Mouse (Mus musculus) midbrain, embryonic 13.5 days (tissue): ENCODE measurements around the gene Egln1. TPM values are rescaled to one million over a fixed set of nuclear protein-coding genes. Genes with fewer than 3 reads are reported as not detected.
A peak's percentile ranks its signal among the peaks of the same experiment; 100 is the strongest.

ENCODE experiments used
- ATAC-seq: fragments of 200-750 bp; cut with Nextera tagmentation; 2 replicates; pipeline ENCODE4 v1.8.0; 2017; ENCODE audit warnings: mild to moderate bottlenecking, moderate TSS enrichment, moderate library complexity
- H3K27ac ChIP-seq: fragments of 300-500 bp; sonication (generic); 2 replicates; pipeline ENCODE4 v1.5.1; 2015; ENCODE audit warnings: inconsistent platforms, mild to moderate bottlenecking, moderate library complexity
- H3K27me3 ChIP-seq: fragments of 300-500 bp; sonication (generic); 2 replicates; pipeline ENCODE4 v1.6.1; 2015; ENCODE audit warnings: mild to moderate bottlenecking, inconsistent platforms
- H3K36me3 ChIP-seq: fragments of 300-500 bp; sonication (generic); 2 replicates; pipeline ENCODE4 v1.6.1; 2015; ENCODE audit warnings: mild to moderate bottlenecking, inconsistent platforms
- H3K4me1 ChIP-seq: fragments of 300-500 bp; sonication (generic); replicated peaks from 2 replicates; pipeline ENCODE4 v1.6.1; 2015; ENCODE audit warnings: inconsistent platforms
- H3K4me2 ChIP-seq: fragments of 300-500 bp; sonication (generic); replicated peaks from 2 replicates; pipeline ENCODE4 v1.6.1; 2015; ENCODE audit warnings: moderate library complexity, mild to moderate bottlenecking, inconsistent platforms
- H3K4me3 ChIP-seq: fragments of 300-500 bp; sonication (generic); replicated peaks from 2 replicates; pipeline ENCODE4 v1.5.1; 2015; ENCODE audit warnings: mild to moderate bottlenecking, inconsistent platforms
- H3K9ac ChIP-seq: fragments of 300-500 bp; sonication (generic); replicated peaks from 2 replicates; pipeline ENCODE4 v1.6.1; 2015; ENCODE audit warnings: mild to moderate bottlenecking, inconsistent platforms
- H3K9me3 ChIP-seq: fragments of 300-500 bp; sonication (generic); 2 replicates; pipeline ENCODE4 v1.6.1; 2016; ENCODE audit warnings: mild to moderate bottlenecking, inconsistent platforms
- WGBS: fragments of 180-500 bp; shearing (Covaris S2); methylation state at CpG from one replicate; pipeline ENCODE4 v1.1.7; 2015; 5-methylcytosine and 5-hydroxymethylcytosine counted together
- polyA plus RNA-seq: library from polyadenylated mRNA; unstranded; fragments of >200 nt; fragmentation: Nextera tagmentation; extraction: Ambion mirVana; gene quantifications from 2 replicates; pipeline ENCODE4 v1.2.1, GENCODE M21; 2015

Gene Egln1
- polyA plus RNA-seq, 1 experiment from 2014 or later = 18.0 TPM

DNA sequence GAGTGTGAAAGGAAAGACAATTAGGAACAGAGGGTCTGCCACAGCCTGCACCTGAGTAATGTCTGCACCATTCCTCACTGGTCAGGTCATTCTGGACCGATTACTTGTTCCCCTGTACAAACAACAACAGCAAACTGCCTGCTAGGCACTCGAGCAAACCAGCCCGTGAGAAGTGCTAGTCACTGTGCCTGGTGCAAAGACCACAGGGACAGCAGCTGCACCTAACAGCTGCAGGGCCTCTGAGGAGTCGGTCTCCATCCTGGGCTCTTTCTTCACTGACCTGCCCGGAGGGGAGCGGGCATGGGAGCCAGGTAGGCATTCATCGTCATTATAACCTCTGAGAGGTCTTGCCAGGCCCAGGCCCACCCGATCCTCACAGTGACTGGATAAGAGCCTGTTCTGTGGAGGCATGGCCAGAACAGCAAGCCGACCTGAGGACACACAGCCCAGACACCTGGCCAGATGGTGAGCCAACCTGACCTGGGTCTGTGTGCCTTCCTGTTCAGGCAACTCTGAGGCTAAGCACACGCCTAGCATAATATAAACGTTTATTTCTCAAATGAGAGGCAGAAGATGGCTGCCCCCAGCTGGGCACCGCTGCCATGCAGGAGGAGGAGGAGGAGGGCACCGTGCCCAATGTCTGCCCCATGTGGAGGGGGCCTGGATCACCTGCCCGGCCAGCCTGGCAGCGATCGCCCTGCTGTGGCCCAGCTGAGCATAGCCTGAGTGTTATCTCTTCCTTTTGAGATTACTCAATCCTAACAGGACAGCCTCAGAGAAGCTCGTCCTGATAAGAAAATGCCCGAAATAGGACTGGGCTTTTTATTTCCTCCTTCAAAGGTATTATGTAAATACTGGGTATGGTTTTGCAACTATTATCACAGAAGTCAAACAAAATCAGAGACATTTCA lies 27.5 kb downstream of the Egln1 start:
- no peak overlapping the region for H3K4me2 ChIP-seq
- H3K4me3 ChIP-seq = no peak overlapping the region
- H3K36me3 ChIP-seq = 0 out of 2 replicates have a peak, but pooled peaks cover 4% of the 10 kb centered on the region
- no peak for ATAC-seq
- no peak overlapping the region; the same call in 1 of the 2 replicates for H3K27ac ChIP-seq
- 87% methylated on average over 18 of the region's 18 CpGs for WGBS
- H3K4me1 ChIP-seq = peaks cover 5% of the 10 kb centered on the region
- H3K9me3 ChIP-seq = no peaks in the 10 kb centered on the region
- H3K27me3 ChIP-seq = no peaks in the 10 kb centered on the region
- H3K9ac ChIP-seq = no peak overlapping the region

DNA sequence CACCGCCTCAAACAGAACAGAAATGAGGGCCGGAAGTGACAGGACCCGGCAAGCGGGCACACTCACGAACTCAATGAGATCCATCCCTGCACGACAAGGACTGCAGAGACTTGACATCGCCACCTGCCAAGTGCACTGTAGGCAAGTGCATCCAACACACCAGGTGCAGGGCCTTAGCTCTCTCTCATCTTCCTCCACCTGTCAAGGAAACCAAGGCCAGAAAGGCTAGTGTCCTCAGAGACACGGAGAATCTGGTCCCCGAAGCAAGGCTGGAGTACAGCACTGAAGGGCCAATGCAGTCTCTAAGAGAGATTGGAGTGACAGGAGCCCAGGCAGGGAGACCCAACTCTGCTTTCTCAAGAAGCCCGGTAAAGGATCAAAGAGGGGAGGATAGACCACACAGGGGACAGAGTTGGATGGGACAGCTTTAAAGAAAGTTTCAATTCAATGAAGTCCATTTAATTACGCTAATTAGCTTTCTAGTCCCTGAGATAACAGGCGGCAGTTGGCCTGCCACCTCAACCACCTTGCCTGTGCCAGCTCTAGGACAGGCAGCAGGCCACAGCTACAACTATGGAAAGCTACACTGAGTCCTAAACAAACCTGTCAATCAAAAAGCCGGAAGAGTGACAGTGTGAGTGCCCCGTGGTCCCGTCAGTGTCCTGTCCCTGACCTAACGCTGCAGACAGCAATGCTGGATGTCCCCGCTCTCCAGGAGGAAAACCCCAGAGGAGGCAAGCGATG lies 31.2 kb downstream of the Egln1 start:
- H3K4me1 ChIP-seq = no peaks in the 10 kb centered on the region; the same call in none of the 2 replicates
- H3K9me3 ChIP-seq = no peaks in the 10 kb centered on the region
- H3K4me2 ChIP-seq = no peak overlapping the region
- H3K36me3 ChIP-seq = peaks cover 30% of the 10 kb centered on the region
- ATAC-seq = no peak
- no peak overlapping the region for H3K9ac ChIP-seq
- no peak overlapping the region for H3K4me3 ChIP-seq
- no peaks in the 10 kb centered on the region for H3K27me3 ChIP-seq
- no peak overlapping the region for H3K27ac ChIP-seq
- WGBS = 83% methylated on average over 18 of the region's 18 CpGs

DNA sequence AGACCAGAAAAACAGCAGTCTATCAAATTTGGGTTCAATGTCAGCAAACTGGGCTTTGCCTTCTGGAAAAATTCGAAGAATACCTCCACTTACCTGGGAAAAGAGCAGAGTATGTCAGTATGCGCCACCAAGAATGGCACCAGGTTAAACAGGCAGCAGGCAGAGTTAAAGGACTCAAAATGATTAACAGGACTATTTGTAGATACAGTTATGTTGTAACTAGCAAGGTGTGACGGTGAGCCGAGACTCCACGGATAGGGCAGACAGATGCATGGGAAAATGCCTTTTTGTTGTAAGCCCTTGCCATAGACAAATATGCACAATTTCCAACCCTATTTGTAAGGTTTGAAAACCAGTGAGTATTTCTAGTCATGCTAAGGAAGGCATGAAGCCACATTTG lies 35.1 kb downstream of the Egln1 start:
- Histone ChIP-seq H3K4me2 (no peak overlapping the region), H3K27ac (no peak overlapping the region), H3K9ac (no peak overlapping the region), H3K36me3 (peaks cover 67% of the 10 kb centered on the region), H3K27me3 (no peaks in the 10 kb centered on the region), H3K4me1 (no peaks in the 10 kb centered on the region; the same call in none of the 2 replicates), H3K4me3 (no peak overlapping the region), H3K9me3 (no peaks in the 10 kb centered on the region)
- WGBS = 99% methylated on average over 5 of the region's 5 CpGs
- no peak for ATAC-seq

DNA sequence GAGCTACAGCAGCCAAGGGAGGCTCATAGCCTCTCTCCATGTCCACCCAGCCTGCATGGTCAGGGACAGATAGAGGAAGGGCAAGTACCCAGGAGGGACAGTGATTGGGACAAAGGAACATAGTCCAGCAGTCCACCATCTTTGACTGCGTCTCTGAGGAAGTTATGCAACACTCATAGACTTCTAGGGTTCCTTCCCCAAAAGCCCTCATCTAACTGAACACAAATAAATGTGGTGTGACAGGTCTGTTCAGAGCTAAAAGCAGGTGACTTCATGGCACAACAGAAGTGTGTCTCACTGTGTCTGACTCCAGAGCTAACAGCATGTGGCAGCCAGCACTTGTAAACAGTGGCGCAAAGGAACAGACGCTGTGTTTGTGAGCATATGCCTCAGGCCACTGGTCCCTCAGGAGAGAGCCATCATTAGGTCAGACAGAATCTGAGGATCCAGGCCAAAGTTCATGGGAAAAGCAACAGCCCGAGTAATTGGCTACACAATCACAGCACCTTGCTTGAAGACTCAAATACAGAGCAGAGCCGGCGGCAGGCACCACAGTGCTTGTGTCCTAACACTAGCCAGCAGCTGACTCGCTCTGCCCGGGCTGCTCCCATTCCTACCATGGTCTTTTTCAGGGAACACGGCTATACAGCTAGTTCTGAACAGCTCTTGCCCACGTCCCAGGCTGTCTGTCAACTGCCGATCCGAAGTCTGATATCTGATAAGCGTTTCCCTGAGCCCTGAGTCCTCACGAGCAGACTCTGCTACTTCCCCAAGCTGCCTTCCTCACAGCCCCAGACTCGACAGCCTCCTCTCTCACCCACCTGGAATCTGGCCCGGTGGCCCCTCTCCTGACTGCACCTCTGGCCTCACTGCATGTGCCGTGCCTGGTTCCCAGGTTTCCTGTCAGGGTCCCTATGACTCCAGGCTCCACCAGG lies 36.9 kb downstream of the Egln1 start:
- no peak for ATAC-seq
- Histone ChIP-seq H3K4me3 (no peak overlapping the region), H3K27me3 (no peaks in the 10 kb centered on the region), H3K4me2 (no peak overlapping the region), H3K27ac (no peak overlapping the region), H3K9ac (no peak overlapping the region), H3K36me3 (peaks cover 84% of the 10 kb centered on the region), H3K4me1 (no peaks in the 10 kb centered on the region), H3K9me3 (no peaks in the 10 kb centered on the region)
- WGBS = 87% methylated on average over 17 of the region's 17 CpGs

DNA sequence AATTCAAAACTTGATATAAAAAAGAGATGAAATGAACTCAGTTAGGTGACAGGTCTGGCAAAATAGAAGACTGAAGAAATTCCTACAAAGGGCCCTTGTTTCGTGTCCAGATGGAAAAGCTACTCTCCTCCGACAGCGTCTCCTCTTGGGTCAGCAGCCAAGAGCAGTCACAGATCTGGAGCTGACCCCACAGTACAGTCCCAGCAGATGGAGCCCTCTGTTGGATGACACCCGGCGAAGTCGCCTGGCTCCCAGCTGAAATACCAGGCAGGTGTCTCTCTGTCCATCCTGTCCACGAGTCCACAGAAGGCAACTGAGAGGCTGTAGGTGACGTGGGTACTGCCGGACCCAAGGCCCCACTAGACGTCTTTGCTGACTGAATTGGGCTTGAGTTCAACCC lies 38.8 kb downstream of the Egln1 start:
- Histone ChIP-seq H3K27ac (no peak overlapping the region), H3K9me3 (no peaks in the 10 kb centered on the region), H3K4me3 (no peak overlapping the region), H3K27me3 (no peaks in the 10 kb centered on the region), H3K36me3 (peaks cover 96% of the 10 kb centered on the region), H3K9ac (no peak overlapping the region), H3K4me1 (no peaks in the 10 kb centered on the region), H3K4me2 (no peak overlapping the region)
- WGBS = 87% methylated on average over 10 of the region's 10 CpGs
- ATAC-seq = no peak

DNA sequence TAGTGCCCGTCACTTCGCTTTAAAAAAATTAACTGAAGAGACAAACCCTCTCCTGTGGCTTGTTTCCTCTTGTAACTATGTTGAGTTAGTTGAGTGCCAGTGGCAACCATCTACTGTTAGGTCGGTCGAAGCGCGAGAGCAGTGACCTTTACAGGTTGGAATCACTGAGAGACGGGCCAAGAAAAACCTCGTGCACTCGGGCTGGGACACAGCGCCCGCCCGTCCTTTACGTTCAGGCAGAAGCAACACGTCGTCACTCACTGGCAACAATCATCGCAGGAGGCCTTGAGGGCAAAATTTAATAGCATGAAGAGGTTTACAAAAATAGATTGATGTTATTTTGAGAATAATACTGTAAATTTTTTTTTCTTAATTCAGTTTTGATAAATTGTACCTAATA lies 39.2 kb downstream of the Egln1 start:
- Histone ChIP-seq H3K4me2 (no peak overlapping the region), H3K36me3 (peaks cover 94% of the 10 kb centered on the region), H3K27me3 (no peaks in the 10 kb centered on the region), H3K27ac (no peak overlapping the region), H3K4me1 (0 out of 2 replicates have a peak, but pooled peaks cover 1% of the 10 kb centered on the region), H3K4me3 (no peak overlapping the region), H3K9me3 (no peaks in the 10 kb centered on the region), H3K9ac (no peak overlapping the region)
- no peak for ATAC-seq
- 96% methylated on average over 16 of the region's 16 CpGs for WGBS

DNA sequence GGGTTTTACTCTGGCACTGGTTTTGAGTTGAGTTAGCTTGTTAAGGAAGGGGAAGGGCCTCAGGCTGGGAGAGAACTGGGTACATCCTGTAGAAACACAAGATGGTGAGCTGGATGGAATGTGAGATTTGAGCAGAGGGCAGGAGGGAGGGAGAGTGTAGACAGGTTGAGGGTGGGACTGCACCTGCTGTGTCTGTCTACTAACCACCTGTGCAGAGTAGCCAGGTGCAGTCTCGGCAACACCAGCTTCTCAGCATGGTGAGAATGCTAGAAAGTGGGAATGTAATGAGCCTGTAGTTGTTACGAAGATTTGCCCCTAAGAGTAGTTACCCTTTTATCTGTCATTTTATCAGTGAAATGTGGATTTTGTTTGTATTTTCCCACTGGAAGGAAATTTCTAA lies 43.6 kb downstream of the Egln1 start:
- Histone ChIP-seq H3K36me3 (peaks cover 88% of the 10 kb centered on the region), H3K27me3 (no peaks in the 10 kb centered on the region), H3K4me3 (no peak overlapping the region), H3K4me2 (no peak overlapping the region), H3K9me3 (no peaks in the 10 kb centered on the region), H3K27ac (no peak overlapping the region), H3K9ac (peak overlapping the region; percentile 32; the same call in 1 of the 2 replicates), H3K4me1 (0 out of 2 replicates have a peak, but pooled peaks cover 3% of the 10 kb centered on the region)
- ATAC-seq = no peak
- 94% methylated on average over 2 of the region's 2 CpGs for WGBS

DNA sequence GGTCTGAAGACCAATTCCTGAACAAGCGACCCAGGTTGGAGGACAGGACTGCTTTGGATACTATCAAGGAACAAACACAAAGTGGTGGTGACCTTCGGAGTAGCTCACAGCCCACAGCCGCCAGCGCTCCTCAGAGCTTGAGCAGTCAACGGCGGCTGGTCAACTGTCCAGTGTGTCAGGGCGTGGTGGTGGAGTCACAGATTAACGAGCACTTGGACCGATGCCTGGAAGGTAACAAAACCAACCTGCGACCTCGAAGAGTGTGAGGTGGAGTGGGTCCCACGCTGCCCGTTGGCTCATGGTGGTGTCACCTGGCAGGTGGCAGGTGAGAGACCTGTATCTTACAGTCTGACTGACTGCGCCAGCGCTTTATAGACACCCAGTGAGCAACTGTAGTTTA lies 45.9 kb downstream of the Egln1 start:
- no peak overlapping the region for H3K4me2 ChIP-seq
- no peak overlapping the region for H3K4me3 ChIP-seq
- H3K9ac ChIP-seq = no peak overlapping the region
- no peak for ATAC-seq
- H3K27me3 ChIP-seq = no peaks in the 10 kb centered on the region
- peaks cover 79% of the 10 kb centered on the region for H3K36me3 ChIP-seq
- 96% methylated on average over 15 of the region's 15 CpGs for WGBS
- no peaks in the 10 kb centered on the region for H3K9me3 ChIP-seq
- no peak overlapping the region for H3K27ac ChIP-seq
- H3K4me1 ChIP-seq = peaks cover 16% of the 10 kb centered on the region

DNA sequence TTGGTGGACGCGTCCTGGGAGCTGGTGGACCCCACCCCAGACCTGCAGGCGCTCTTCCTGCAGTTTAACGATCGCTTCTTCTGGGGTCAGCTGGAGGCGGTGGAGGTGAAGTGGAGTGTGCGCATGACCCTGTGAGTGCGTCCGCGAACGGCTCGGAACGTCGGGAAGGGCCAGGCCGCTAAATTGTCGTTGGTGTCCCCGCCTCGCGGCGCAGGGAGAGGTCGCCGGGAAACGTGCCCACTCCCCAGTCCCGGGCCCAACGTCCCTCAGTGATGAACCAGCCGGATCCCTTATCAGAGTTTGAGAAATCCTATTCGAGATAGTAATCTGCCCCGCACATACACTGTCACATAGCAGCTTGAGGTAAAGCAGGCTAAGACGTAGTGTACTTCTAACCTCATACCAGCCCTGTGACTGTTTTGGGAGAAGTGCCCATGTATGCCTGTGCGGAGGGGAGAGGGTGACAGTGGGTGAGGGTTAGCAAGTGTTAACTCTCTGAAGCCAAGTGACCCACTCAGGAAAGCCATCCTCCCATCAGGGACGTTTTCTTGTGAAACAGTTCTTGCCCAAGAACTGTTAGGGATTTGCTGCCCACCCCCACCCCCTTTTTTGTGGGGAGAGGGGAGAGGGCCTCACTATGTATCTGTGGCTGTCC lies 50.7 kb downstream of the Egln1 start:
- peaks cover 45% of the 10 kb centered on the region for H3K4me1 ChIP-seq
- H3K9me3 ChIP-seq = no peaks in the 10 kb centered on the region
- peak overlapping the region; percentile 95 for H3K4me2 ChIP-seq
- no peaks in the 10 kb centered on the region for H3K27me3 ChIP-seq
- 0 out of 2 replicates have a peak, but pooled peaks have one; percentile 4 for ATAC-seq
- peak overlapping the region; percentile 87 for H3K4me3 ChIP-seq
- peak overlapping the region; percentile 89 for H3K9ac ChIP-seq
- H3K27ac ChIP-seq = peak overlapping the region; percentile 77
- H3K36me3 ChIP-seq = peaks cover 61% of the 10 kb centered on the region
- 7% methylated on average over 31 of the region's 31 CpGs for WGBS

DNA sequence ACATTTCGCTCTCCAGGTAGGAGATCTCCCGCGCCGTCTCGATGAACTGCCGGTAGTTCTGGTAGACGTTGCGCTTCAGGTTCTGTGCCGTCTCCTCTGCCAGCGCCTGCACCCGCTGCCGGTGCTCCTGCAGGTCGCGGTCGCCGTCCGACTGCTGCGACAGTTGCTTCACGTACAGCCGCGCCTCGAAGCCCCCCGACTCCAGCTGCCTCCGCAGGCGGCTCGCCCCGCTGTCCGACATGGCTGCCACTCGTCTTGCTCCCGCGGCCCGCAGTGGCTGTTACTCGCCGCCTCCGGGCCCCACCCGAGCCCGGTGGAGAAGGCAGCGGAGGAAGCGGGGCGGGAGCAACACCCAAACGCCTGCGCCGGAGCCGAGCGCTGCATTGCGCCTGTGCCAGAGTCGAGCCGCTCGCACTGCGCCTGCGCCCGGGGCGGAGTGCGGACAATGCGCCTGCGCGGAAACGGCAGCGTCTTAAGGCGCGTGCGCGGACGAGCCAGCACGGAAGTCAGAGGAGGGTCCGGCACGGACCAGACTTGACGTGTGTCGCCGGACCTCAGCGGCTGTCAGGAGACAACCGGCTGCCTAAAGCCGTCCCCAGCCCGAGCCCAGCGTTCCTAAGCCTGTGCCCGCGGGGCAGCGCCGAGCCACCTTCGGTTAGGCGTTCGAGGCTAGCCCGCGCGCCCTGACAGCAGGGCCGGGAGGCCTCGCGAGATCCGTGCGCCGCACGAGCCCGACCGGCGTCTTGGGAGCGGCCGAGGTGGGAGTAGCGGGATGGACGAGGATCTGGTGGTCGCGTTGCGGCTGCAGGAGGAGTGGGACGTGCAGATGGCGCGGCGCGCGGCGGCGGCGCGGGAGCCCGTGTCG lies 51.5 kb downstream of the Egln1 start, which contains the start of the genes Exoc8 and Sprtn:
Exoc8 (minus strand) TSS at position 320 of the 865 bp plus-strand sequence.
Sprtn (plus strand) TSS at position 501 of the 865 bp plus-strand sequence.
- Histone ChIP-seq H3K4me2 (peak within 1 kb of the TSS; percentile 95), H3K9ac (peak within 1 kb of the TSS; percentile 89), H3K4me1 (peaks cover 49% of the 10 kb centered on the region), H3K27me3 (no peaks in the 10 kb centered on the region), H3K36me3 (peaks cover 54% of the 10 kb centered on the region), H3K4me3 (peak within 1 kb of the TSS; percentile 87), H3K27ac (peak within 1 kb of the TSS; percentile 86), H3K9me3 (no peaks in the 10 kb centered on the region)
- WGBS = under 1% methylated on average over 114 of the region's 114 CpGs
- peak; percentile 92 for ATAC-seq
